Mouse (Mus musculus) c-Kit-positive CD71-negative TER-119-negative erythroid progenitor cells, embryonic 14.5 days (primary cell): ENCODE data around the gene Gmnn.

Experiments used
- DNase-seq: peaks from one replicate; pipeline ENCODE4 v3.0.0-alpha.2; 2013; ENCODE audit warnings: low read depth

Gmnn gene

GRCm38 (mm10) chr13:24760351-24760870 is 1.3 kb downstream of the Gmnn start:
- no peak for DNase-seq

DNA sequence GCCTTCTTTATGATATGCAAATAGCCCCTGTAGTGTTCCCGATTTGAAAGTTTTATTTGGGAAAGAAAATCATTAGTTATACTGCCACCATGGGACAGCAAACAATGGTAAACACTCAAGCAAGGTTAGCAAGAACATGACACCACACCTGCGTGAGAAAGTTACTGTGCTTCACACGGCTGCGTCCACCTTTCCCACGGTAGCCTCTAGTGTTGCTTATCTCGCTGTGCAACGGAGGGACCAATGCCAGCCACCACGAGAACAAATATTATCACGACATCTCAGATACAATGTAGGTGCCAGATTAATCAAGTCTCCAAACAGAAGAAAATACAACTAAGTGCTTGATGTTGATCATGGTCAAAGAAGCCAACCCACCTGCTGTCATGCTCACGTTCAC is 2.3 kb downstream of the Gmnn start:
- no peak for DNase-seq

GRCm38 (mm10) chr13:24757820-24758564 is 3.7 kb downstream of the Gmnn start:
- DNase-seq: no peak

DNA sequence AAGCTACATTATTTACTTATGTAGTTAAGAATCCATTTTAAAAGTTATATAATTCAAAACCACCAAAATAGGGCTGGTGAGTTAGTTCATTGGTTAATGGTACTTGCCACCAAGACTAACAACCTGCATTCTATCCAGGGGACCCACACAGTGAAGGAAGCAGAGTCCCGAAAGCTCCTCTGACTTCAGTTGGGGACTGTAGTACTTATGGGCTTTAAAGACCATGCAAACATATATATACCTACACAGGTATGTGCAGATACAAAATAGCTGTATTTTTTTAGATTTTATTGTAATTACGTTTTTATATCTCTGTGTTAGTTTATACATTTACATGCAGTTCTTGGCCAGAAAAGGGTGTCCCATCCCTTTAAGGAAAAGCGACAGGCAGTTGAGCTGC is 5.0 kb downstream of the Gmnn start:
- DNase-seq: no peak

- DNase-seq: no peak
These were observed 10.3 kb downstream of the Gmnn start for GRCm38 (mm10) chr13:24751396-24751795.

DNA sequence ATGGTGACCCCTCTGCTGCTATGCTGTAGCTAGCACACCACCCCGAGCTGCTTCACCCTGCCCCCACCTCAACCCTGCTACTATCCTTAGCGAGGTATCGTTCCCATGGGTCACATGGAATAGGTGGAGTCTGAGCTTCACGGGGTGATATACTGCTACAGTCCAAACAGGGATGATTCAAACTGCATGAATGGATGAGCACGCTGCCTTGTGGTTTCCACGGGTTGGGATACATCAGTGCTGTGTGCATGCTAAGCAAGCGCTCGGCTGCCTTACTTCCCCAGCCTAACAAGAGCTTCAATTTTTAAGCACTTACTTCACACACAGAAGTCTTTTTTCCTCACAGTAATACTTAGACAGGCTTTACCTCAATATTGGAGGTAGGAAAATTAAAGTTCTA is 10.9 kb downstream of the Gmnn start:
- DNase-seq: no peak

DNA sequence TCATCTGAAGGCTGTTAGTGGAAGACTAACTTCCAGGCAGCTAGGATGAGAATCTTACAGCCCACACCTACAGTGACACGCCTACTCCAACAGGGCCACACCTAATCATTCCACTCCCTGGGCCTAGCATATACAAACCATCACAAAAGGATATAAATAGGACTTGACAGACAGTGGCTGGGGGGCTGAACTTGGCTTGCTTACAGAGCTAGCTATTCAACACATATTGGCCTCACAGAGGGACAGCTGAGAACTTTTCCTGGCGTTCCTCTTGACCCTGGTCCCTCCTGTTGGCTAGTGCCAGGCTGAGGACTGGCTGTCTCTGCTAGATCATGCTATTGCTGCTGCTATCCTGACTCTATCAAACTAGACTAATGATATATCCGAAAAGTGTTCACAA is 13.9 kb downstream of the Gmnn start:
- no peak for DNase-seq

GRCm38 (mm10) chr13:24741028-24741427 is 20.7 kb downstream of the Gmnn start, which contains the start of gene Armh2:
Gene Armh2 (plus strand): TSS chr13:24741232.
- no peak for DNase-seq

DNA sequence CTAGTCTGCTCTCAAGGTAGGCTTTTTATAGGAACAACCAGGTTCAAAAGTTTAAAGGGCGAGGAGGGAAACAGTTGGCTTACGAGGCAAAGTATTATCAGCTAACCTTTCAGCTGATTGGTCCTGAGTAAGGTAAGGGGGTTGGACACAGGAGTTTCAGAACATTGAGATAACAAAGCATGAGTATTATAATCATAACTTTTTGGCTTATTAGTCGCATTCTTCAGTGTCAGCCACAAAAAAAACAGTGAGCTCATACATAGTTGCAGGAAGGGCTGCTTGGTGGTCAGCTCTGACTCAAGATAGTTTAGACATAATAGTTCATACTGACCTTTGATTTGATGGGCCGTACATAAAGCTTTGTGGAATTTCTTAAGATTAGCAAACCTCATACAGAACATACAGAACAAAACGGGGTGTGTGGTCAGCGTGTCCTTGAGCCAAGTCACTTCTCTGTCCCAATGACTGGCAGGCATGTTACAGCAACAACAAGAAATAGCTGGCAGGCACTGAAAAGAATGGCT is 26.1 kb downstream of the Gmnn start:
- no peak for DNase-seq

GRCm38 (mm10) chr13:24734502-24734901 is 27.2 kb downstream of the Gmnn start:
- no peak for DNase-seq

GRCm38 (mm10) chr13:24729128-24729527 is 32.6 kb downstream of the Gmnn start:
- no peak for DNase-seq

GRCm38 (mm10) chr13:24724395-24724759 is 37.3 kb downstream of the Gmnn start:
- DNase-seq: no peak

- DNase-seq: no peak
These were observed 37.9 kb downstream of the Gmnn start for GRCm38 (mm10) chr13:24723699-24724394.

GRCm38 (mm10) chr13:24721502-24721901 is 40.2 kb downstream of the Gmnn start:
- DNase-seq: no peak

- DNase-seq: no peak
These were observed 44.0 kb downstream of the Gmnn start for GRCm38 (mm10) chr13:24717677-24718076.

DNA sequence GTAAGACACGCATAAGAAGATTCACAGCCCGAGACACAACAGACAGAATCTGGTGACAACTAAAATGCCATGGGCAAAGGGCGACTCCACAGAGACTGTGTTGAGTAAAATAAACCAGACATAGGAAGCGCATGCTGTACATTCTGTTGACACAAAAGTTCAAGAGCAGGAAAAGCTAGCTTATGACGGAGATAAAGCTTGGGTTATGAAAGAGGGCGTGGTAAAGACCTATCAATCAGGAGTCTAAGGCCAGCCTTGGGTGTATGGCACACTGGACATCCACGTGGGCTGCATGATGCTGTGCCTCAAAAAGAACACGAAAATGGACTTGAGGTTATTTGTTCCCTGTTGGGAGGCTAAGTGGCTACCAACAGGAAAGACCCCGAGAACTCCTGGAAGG is 45.3 kb downstream of the Gmnn start:
- no peak for DNase-seq

DNA sequence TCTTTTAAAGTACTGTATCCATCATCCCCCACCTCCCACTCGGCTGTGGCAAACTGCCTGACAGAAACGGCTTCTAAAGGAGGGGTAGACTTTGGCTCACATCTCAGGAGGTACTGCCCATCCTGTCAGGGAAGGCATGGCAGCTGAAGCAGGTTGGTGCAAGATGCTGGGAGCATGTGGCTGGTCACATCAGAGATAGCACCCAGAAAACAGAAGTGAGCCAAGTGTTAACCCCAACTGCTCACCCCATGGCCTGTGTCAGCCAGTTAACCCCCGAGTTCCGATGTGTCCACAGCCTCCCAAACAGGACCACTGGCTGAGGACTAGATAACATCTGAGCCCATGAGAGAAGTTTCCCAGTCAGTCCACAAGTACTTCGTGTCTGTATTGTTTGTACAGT is 46.1 kb downstream of the Gmnn start:
- no peak for DNase-seq

- no peak for DNase-seq
These were observed 47.3 kb downstream of the Gmnn start for GRCm38 (mm10) chr13:24714360-24714885.

DNA sequence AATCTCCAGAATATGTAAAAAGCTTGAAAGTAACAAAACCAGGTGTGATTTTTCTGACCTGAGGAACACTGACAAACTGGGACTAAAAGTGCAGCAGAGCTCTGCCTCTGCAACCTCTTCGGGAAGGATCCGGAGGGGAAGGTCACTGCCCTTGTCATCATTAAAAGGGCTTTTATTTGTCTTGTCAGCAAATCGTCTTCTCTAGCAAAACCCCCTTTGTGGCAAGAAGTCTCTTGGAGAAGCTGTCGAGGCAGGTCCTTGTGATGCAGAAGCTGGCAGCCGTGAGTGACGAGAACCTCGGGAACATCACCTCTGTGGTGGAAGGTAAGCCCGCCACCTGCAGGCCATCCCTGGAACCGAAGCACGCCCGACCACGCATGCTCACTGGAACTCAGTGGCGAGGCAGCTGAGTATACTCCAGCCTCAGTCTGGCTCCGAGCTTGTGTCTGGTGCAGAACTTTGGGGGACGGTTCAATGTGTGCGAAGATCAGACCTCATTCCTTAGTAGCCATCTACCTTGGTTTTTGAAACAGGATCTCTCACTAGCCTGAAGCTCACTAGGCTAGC is 48.2 kb downstream of the Gmnn start:
- peak; percentile 32 for DNase-seq

DNA sequence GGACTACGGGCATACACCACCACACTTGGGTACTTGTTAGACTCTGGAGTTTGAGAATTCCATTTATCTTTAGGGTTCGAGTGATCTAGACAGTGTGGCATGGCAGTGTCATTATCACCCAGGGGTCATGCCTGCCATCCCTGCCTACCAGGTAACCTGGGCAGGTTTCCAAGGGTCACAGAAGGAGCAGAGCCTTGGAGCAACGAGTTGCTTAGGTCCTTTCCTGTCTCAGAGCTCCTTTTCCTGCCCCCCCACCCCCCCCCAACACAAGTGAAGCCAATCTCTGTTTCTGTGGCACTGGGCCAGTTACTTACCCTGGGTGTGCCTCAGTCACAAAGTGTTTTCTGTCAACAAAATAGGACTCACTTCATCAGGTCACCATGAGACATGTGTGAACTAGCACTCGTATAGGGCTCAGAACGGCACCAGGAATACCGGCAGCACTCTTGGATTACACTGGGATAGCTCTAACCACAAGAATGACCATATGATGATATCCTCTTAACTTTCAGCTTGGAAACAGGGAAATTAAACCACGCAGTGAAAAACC is 49.1 kb downstream of the Gmnn start:
- no peak for DNase-seq

- DNase-seq: no peak
These were observed 50.8 kb downstream of the Gmnn start for GRCm38 (mm10) chr13:24710968-24711367.

- DNase-seq: no peak
These were observed 51.9 kb downstream of the Gmnn start for GRCm38 (mm10) chr13:24709656-24710396.
